Mouse (Mus musculus) v-Abl transformed pro-B cells (cell line): ENCODE data around the gene Tceal7.
"Not testable (repeated sequence)": the region's sequence is repeated elsewhere in the genome, so short reads cannot be mapped to it uniquely, and the experiment has no call there.

Experiments
- in situ Hi-C, 2 experiments: fragments of 400-800 bp; cut with MboI; formaldehyde crosslinking; loops; one replicate each; pipeline ENCODE4 v1.15.1; 2025; ENCODE audit not compliant: unreplicated experiment in 2 of 2

Gene Tceal7

GRCm38 (mm10) chrX:136245521-136246071 lies 31.0 kb downstream of the Tceal7 start:
- in situ Hi-C loops: no loop called here

- in situ Hi-C loops: no loop called here
Measured at GRCm38 (mm10) chrX:136248811-136249210, 34.2 kb downstream of the Tceal7 start.

GRCm38 (mm10) chrX:136249671-136250070 lies 35.1 kb downstream of the Tceal7 start:
- in situ Hi-C loops: no loop called here

GRCm38 (mm10) chrX:136252023-136252729 lies 37.6 kb downstream of the Tceal7 start:
- in situ Hi-C loops: no loop called here

- in situ Hi-C loops: no loop called here
Measured at GRCm38 (mm10) chrX:136267720-136268119, 53.1 kb downstream of the Tceal7 start.

GRCm38 (mm10) chrX:136268173-136268572 lies 53.6 kb downstream of the Tceal7 start:
- in situ Hi-C loops: no loop called here

- in situ Hi-C loops: not testable (repeated sequence)
Measured at GRCm38 (mm10) chrX:136269743-136270392, 55.3 kb downstream of the Tceal7 start, which contains the start of gene Bex3. Gene Bex3 (plus strand): TSS chrX:136270253.

GRCm38 (mm10) chrX:136270393-136271111 lies 56.0 kb downstream of the Tceal7 start:
- in situ Hi-C loops: not testable (repeated sequence)

GRCm38 (mm10) chrX:136274542-136274941 lies 60.0 kb downstream of the Tceal7 start:
- in situ Hi-C loops: no loop called here

GRCm38 (mm10) chrX:136275386-136275785 lies 60.8 kb downstream of the Tceal7 start:
- in situ Hi-C loops: no loop called here
